Mouse (Mus musculus): ENCODE measurements at regions not wholly inside any gene's neighbourhood (a gene's known extent, or its start where the extent isn't known, plus 50 kb on each side); places are given as distances from the start of the nearest gene placed in this dataset.

- no peak for TF ChIP-seq CTCF (IDR thresholded peaks at IDR 0.05; ENCODE audit: control insufficient read depth, insufficient read depth, insufficient replicate concordance, low read depth, low read length)
- TF ChIP-seq POLR2A (IDR thresholded peaks at IDR 0.05; ENCODE audit: control insufficient read depth, low read depth, low read length), result no peak
Observed at GRCm38 (mm10) chr5:4577179-4577578, 180.7 kb downstream of the Fzd1 start.
